Mouse (Mus musculus): ENCODE measurements around the gene Bach1.

DNA sequence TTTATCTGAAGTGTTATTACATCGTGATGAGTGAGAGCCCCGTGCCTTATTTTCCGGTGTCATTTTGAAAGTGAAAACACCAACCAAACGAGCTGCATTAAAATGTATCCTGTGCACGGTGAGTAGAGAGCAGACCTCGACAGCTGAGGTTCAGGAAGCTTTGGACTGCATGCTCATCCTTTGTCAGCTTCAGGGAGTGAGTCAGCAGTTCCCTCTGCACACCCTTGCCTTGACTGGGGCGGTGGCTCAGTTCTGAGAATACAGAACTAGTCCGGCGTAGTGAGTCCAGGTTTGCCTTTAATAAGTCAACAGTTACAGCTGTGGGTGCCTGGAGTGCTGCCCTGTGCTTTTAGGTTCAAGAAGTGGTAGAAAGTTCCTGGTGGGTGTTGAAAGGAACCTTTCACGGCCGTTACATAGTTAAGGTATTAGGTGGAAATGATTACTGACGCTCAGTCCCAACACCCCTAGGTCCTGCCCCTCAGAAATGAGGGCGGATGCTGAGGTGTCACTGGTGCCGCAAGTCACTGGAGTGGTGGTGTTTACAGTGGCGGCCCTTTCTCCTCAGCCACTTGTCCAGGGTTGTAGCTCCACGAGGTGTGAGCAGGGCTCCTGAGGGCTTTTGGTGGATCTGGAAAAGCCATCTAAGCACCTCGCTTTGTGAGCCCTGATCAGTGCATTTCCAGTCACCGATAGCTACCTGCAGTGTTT is 14.4 kb downstream of the Bach1 start:
- TF ChIP-seq GATA1 (IDR thresholded peaks at IDR 0.05; ENCODE audit: low read length) = no peak
- TF ChIP-seq TAL1 (IDR thresholded peaks at IDR 0.05; ENCODE audit: low read length) = no peak
